Mouse (Mus musculus) bone marrow macrophage, adult 2 months (primary cell): Measurements from ENCODE around the gene Tktl1.

Experiments used
- CTCF ChIP-seq: IDR thresholded peaks from 2 replicates; pipeline ENCODE4 v1.5.1; 2012; ENCODE audit warnings: low read depth, mild to moderate bottlenecking, low read length, moderate library complexity
- POLR2A ChIP-seq: IDR thresholded peaks from 2 replicates; pipeline ENCODE4 v1.6.1; 2012; ENCODE audit warnings: mild to moderate bottlenecking, low read depth, low read length, borderline replicate concordance

GRCm38 (mm10) chrX:74245687-74246086 lies 68.6 kb downstream of the Tktl1 start:
- TF ChIP-seq POLR2A (no peak), CTCF (no peak)
